Mouse (Mus musculus): ENCODE data around the gene Vmn2r95. TPM values are rescaled to one million over a fixed set of nuclear protein-coding genes. Genes with fewer than 3 reads are reported as not detected.
"Not testable (repeated sequence)": the region's sequence is repeated elsewhere in the genome, so short reads cannot be mapped to it uniquely, and the experiment has no call there.

Gene Vmn2r95
- under 1 TPM in 1 of 2 experiments, not detected in 1; 0.04 TPM for total RNA-seq (2021)

- intact Hi-C loops (cut with DNase I) = no loop called here
- no peak for DNase-seq
These were observed at the start of gene Vmn2r95 for GRCm38 (mm10) chr17:18423778-18424177. TSS of gene Vmn2r95 (plus strand) at chr17:18424078.

GRCm38 (mm10) chr17:18455619-18456140, 31.8 kb downstream of the Vmn2r95 start:
- no peak for DNase-seq
- intact Hi-C loops (cut with DNase I) = no loop called here

- DNase-seq; intact Hi-C loops (cut with DNase I): not testable (repeated sequence)
These were observed 34.3 kb downstream of the Vmn2r95 start for GRCm38 (mm10) chr17:18458126-18458634.

- intact Hi-C loops (cut with DNase I) = no loop called here
- DNase-seq = no peak
These were observed 38.8 kb downstream of the Vmn2r95 start for GRCm38 (mm10) chr17:18462695-18463094.

- no peak for DNase-seq
- intact Hi-C loops (cut with DNase I) = no loop called here
These were observed 56.0 kb downstream of the Vmn2r95 start for GRCm38 (mm10) chr17:18479885-18480284.

Other genes starting within 250 kb of the Vmn2r95 start
- gene Vmn2r94, start 146.3 kb upstream of the Vmn2r95 start, total RNA-seq (2021) = not detected
- gene Vmn2r93, start 126.0 kb upstream of the Vmn2r95 start, total RNA-seq (2021) = not detected
- gene Vmn2r96, start 149.1 kb downstream of the Vmn2r95 start, total RNA-seq (2021) = not detected

Data from left cerebral cortex, postnatal 4 days (tissue).